Mouse (Mus musculus) olfactory bulb, adult 2 months (tissue): ENCODE data around the gene Ifitm6. TPM values are rescaled to one million over a fixed set of nuclear protein-coding genes. Genes with fewer than 3 reads are reported as not detected.

Experiments
- H3K27ac ChIP-seq: fragments of 200-500 bp; 2 replicates; pipeline ENCODE4 v1.5.1; 2012; ENCODE audit warnings: low read depth, low read length; ENCODE audit not compliant: insufficient read depth
- H3K4me1 ChIP-seq: fragments of 200-500 bp; 2 replicates; pipeline ENCODE4 v1.6.1; 2012; ENCODE audit warnings: low read length; ENCODE audit not compliant: control insufficient read depth, insufficient read depth
- H3K4me3 ChIP-seq: fragments of 200-500 bp; 2 replicates; pipeline ENCODE4 v1.5.1; 2012; ENCODE audit warnings: mild to moderate bottlenecking, low read depth, low read length, moderate library complexity; ENCODE audit not compliant: insufficient read depth
- CTCF ChIP-seq: fragments of 200-500 bp; IDR thresholded peaks from 2 replicates; pipeline ENCODE4 v1.5.1; 2012; ENCODE audit warnings: low read depth, mild to moderate bottlenecking, low read length, moderate library complexity; ENCODE audit not compliant: insufficient read depth
- POLR2A ChIP-seq: fragments of 200-500 bp; IDR thresholded peaks from 2 replicates; pipeline ENCODE4 v1.6.1; 2012; ENCODE audit warnings: mild to moderate bottlenecking, low read depth, low read length, moderate library complexity; ENCODE audit not compliant: insufficient read depth
- WGBS: fragments of 180-500 bp; shearing (Covaris S2); methylation state at CpG from one replicate; pipeline ENCODE4 v1.1.7; 2018; 5-methylcytosine and 5-hydroxymethylcytosine counted together
- polyA plus RNA-seq: library from polyadenylated mRNA; stranded (reverse); fragments of >200 nt; gene quantifications from 2 replicates; pipeline ENCODE4 v1.2.4, GENCODE M21; 2012; ENCODE audit warnings: low replicate concordance; ENCODE audit not compliant: missing spikeins, insufficient read depth, insufficient read length

Ifitm6 gene
- polyA plus RNA-seq, 1 experiment, result not detected

GRCm38 (mm10) chr7:141057541-141057940 is 39.8 kb upstream of the Ifitm6 start:
- 95% methylated on average over 1 of the region's 1 CpGs for WGBS
- H3K4me3 ChIP-seq, result no peak overlapping the region
- peaks cover 16% of the 10 kb centered on the region for H3K4me1 ChIP-seq
- H3K27ac ChIP-seq, result no peak overlapping the region
- TF ChIP-seq CTCF (no peak), POLR2A (no peak)

GRCm38 (mm10) chr7:141056976-141057375 is 39.3 kb upstream of the Ifitm6 start:
- Histone ChIP-seq H3K4me1 (peaks cover 11% of the 10 kb centered on the region), H3K27ac (no peak overlapping the region), H3K4me3 (no peak overlapping the region)
- TF ChIP-seq POLR2A (no peak), CTCF (no peak)
- 89% methylated on average over 6 of the region's 6 CpGs for WGBS

- no peak overlapping the region for H3K27ac ChIP-seq
- 91% methylated on average over 4 of the region's 4 CpGs for WGBS
- H3K4me3 ChIP-seq, result no peak overlapping the region
- TF ChIP-seq CTCF (no peak), POLR2A (no peak)
- peaks cover 4% of the 10 kb centered on the region; the same call in 1 of the 2 replicates for H3K4me1 ChIP-seq
These were observed 38.1 kb upstream of the Ifitm6 start for GRCm38 (mm10) chr7:141055785-141056184.

GRCm38 (mm10) chr7:141052421-141052820 is 34.7 kb upstream of the Ifitm6 start:
- peaks cover 4% of the 10 kb centered on the region for H3K4me1 ChIP-seq
- TF ChIP-seq POLR2A, result no peak
- TF ChIP-seq CTCF, result no peak
- H3K4me3 ChIP-seq, result no peak overlapping the region
- 82% methylated on average over 2 of the region's 2 CpGs for whole genome bisulfite sequencing
- H3K27ac ChIP-seq, result no peak overlapping the region

- no peak overlapping the region for H3K4me3 ChIP-seq
- H3K27ac ChIP-seq, result no peak overlapping the region
- TF ChIP-seq POLR2A (no peak), CTCF (no peak)
- peaks cover 8% of the 10 kb centered on the region for H3K4me1 ChIP-seq
- 93% methylated on average over 4 of the region's 4 CpGs for WGBS
These were observed 34.3 kb upstream of the Ifitm6 start for GRCm38 (mm10) chr7:141052016-141052415.

- no peak for TF ChIP-seq POLR2A
- TF ChIP-seq CTCF, result no peak
- H3K4me1 ChIP-seq, result peaks cover 8% of the 10 kb centered on the region
- WGBS, result 77% methylated on average over 17 of the region's 17 CpGs
- no peak overlapping the region for H3K4me3 ChIP-seq
- no peak overlapping the region for H3K27ac ChIP-seq
These were observed 33.4 kb upstream of the Ifitm6 start for GRCm38 (mm10) chr7:141051060-141051685.

GRCm38 (mm10) chr7:141049326-141049725 is 31.6 kb upstream of the Ifitm6 start:
- Histone ChIP-seq H3K4me1 (peaks cover 8% of the 10 kb centered on the region), H3K27ac (no peak overlapping the region), H3K4me3 (no peak overlapping the region)
- WGBS, result 87% methylated on average over 2 of the region's 2 CpGs
- no peak for TF ChIP-seq CTCF
- TF ChIP-seq POLR2A, result no peak

- Histone ChIP-seq H3K4me1 (peaks cover 8% of the 10 kb centered on the region), H3K4me3 (peak overlapping the region; percentile 36), H3K27ac (no peak overlapping the region)
- no peak for TF ChIP-seq POLR2A
- peak; percentile 96 for TF ChIP-seq CTCF
- 7% methylated on average over 21 of the region's 21 CpGs for WGBS
These were observed 30.8 kb upstream of the Ifitm6 start for GRCm38 (mm10) chr7:141048226-141049218.

GRCm38 (mm10) chr7:141047581-141048225 is 30.0 kb upstream of the Ifitm6 start:
- H3K4me1 ChIP-seq, result peaks cover 8% of the 10 kb centered on the region
- whole genome bisulfite sequencing, result 11% methylated on average over 17 of the region's 19 CpGs
- no peak for TF ChIP-seq CTCF
- no peak for TF ChIP-seq POLR2A
- H3K27ac ChIP-seq, result no peak overlapping the region; the same call in 1 of the 2 replicates
- H3K4me3 ChIP-seq, result peak overlapping the region; percentile 36
